Mouse (Mus musculus): ENCODE results near the gene Cd4. TPM values are rescaled to one million over a fixed set of nuclear protein-coding genes. Genes with fewer than 3 reads are reported as not detected.

The Cd4 gene
- total and polyA plus RNA-seq, 3 experiments: not detected

GRCm38 (mm10) chr6:124879390-124879789 is 8.6 kb downstream of the Cd4 start:
- Histone ChIP-seq H3K27me3 (ENCODE audit: control insufficient read depth in 1 of 2, insufficient read depth in 2 of 2, low read length in 2 of 2) (peaks cover 13% of the 10 kb centered on the region in 2 experiments), H3K27ac (ENCODE audit: control insufficient read depth, low read depth, low read length) (no peak overlapping the region), H3K4me3 (ENCODE audit: control insufficient read depth in 1 of 2, insufficient read depth in 1 of 2, low read depth in 2 of 2, low read length in 2 of 2) (no peak overlapping the region), H3K79me2 (ENCODE audit: control insufficient read depth, insufficient read depth, low read length, poor library complexity) (no peaks in the 10 kb centered on the region), H3K9me3 (replicated peaks; ENCODE audit: insufficient read depth, low read length) (no peaks in the 10 kb centered on the region), H3K4me1 (ENCODE audit: control insufficient read depth in 1 of 2, insufficient read depth in 2 of 2, low read length in 2 of 2) (no peaks in the 10 kb centered on the region), H3K9ac (ENCODE audit: control insufficient read depth, low read depth, low read length, poor library complexity, severe bottlenecking) (no peak overlapping the region), H3K36me3 (ENCODE audit: control insufficient read depth in 1 of 2, insufficient read depth in 2 of 2, low read length in 2 of 2) (no peaks in the 10 kb centered on the region)
- DNase-seq (ENCODE audit: low read depth, low spot score): no peak
- TF ChIP-seq MEF2A (IDR thresholded peaks at IDR 0.05; ENCODE audit: extremely low read depth, insufficient replicate concordance, low read depth, low read length, poor library complexity, severe bottlenecking): no peak
- no peak for TF ChIP-seq USF1 (IDR thresholded peaks at IDR 0.05; ENCODE audit: low read depth, low read length)
- TF ChIP-seq MXI1 (IDR thresholded peaks at IDR 0.05; ENCODE audit: low read depth, low read length): no peak
- no peak for TF ChIP-seq CHD2 (IDR thresholded peaks at IDR 0.05; ENCODE audit: low read length)
- no peak for TF ChIP-seq TCF12 (IDR thresholded peaks at IDR 0.05; ENCODE audit: low read depth, low read length)
- no peak for TF ChIP-seq GABPA (IDR thresholded peaks at IDR 0.05; ENCODE audit: low read depth, low read length)

GRCm38 (mm10) chr6:124874348-124874747 is 13.7 kb downstream of the Cd4 start:
- Histone ChIP-seq H3K27ac (ENCODE audit: control insufficient read depth, low read depth, low read length) (no peak overlapping the region), H3K79me2 (ENCODE audit: control insufficient read depth, insufficient read depth, low read length, poor library complexity) (no peaks in the 10 kb centered on the region), H3K9ac (ENCODE audit: control insufficient read depth, low read depth, low read length, poor library complexity, severe bottlenecking) (no peak overlapping the region), H3K27me3 (ENCODE audit: control insufficient read depth in 1 of 2, insufficient read depth in 2 of 2, low read length in 2 of 2) (peaks cover 30 to 34% of the 10 kb centered on the region in 2 experiments), H3K4me1 (ENCODE audit: control insufficient read depth in 1 of 2, insufficient read depth in 2 of 2, low read length in 2 of 2) (no peaks in the 10 kb centered on the region), H3K9me3 (replicated peaks; ENCODE audit: insufficient read depth, low read length) (no peaks in the 10 kb centered on the region), H3K36me3 (ENCODE audit: control insufficient read depth in 1 of 2, insufficient read depth in 2 of 2, low read length in 2 of 2) (no peaks in the 10 kb centered on the region), H3K4me3 (ENCODE audit: control insufficient read depth in 1 of 2, insufficient read depth in 1 of 2, low read depth in 2 of 2, low read length in 2 of 2) (no peak overlapping the region)
- no peak for DNase-seq (ENCODE audit: low read depth, low spot score)
- TF ChIP-seq MAX (IDR thresholded peaks at IDR 0.05; ENCODE audit: low read length): no peak
- TF ChIP-seq ELF1 (IDR thresholded peaks at IDR 0.05; ENCODE audit: low read depth, low read length): no peak
- no peak for TF ChIP-seq ZMIZ1 (IDR thresholded peaks at IDR 0.05; ENCODE audit: low read depth, low read length)
- TF ChIP-seq SIN3A (IDR thresholded peaks at IDR 0.05; ENCODE audit: low read length): no peak
- no peak for TF ChIP-seq POLR2AphosphoS5 (IDR thresholded peaks at IDR 0.05; ENCODE audit: borderline replicate concordance, low read depth, low read length)
- TF ChIP-seq ZC3H11A (IDR thresholded peaks at IDR 0.05; ENCODE audit: low read depth, low read length): no peak

- peaks cover 13 to 30% of the 10 kb centered on the region in 2 experiments for H3K27me3 ChIP-seq (ENCODE audit: control insufficient read depth in 1 of 2, insufficient read depth in 2 of 2, low read length in 2 of 2)
- TF ChIP-seq MAFK (IDR thresholded peaks at IDR 0.05; ENCODE audit: borderline replicate concordance, low read depth, low read length): no peak
- TF ChIP-seq ZNF384 (IDR thresholded peaks at IDR 0.05; ENCODE audit: low read depth, low read length): no peak
- TF ChIP-seq ELF1 (IDR thresholded peaks at IDR 0.05; ENCODE audit: low read depth, low read length): no peak
- no peak for TF ChIP-seq RAD21 (IDR thresholded peaks at IDR 0.05; ENCODE audit: low read depth, low read length)
- no peak for TF ChIP-seq MXI1 (IDR thresholded peaks at IDR 0.05; ENCODE audit: low read depth, low read length)
- no peak for TF ChIP-seq CTCF (IDR thresholded peaks at IDR 0.05 in 2 of 3, conservative IDR thresholded peaks at IDR 0.05 in 1 of 3; ENCODE audit: control insufficient read depth in 1 of 3, insufficient read depth in 1 of 3, low read depth in 2 of 3, low read length in 3 of 3, poor library complexity in 1 of 3, severe bottlenecking in 1 of 3)
- TF ChIP-seq MEF2A (IDR thresholded peaks at IDR 0.05; ENCODE audit: extremely low read depth, insufficient replicate concordance, low read depth, low read length, poor library complexity, severe bottlenecking): no peak
- no peak for TF ChIP-seq E2F4 (IDR thresholded peaks at IDR 0.05; ENCODE audit: borderline replicate concordance, low read depth, low read length)
- no peak for TF ChIP-seq POLR2AphosphoS2 (IDR thresholded peaks at IDR 0.05; ENCODE audit: low read length)
- no peak for TF ChIP-seq POLR2AphosphoS5 (IDR thresholded peaks at IDR 0.05; ENCODE audit: borderline replicate concordance, low read depth, low read length)
- no peak for TF ChIP-seq POLR2A (IDR thresholded peaks at IDR 0.05; ENCODE audit: control insufficient read depth in 1 of 2, insufficient read depth in 1 of 2, low read depth in 1 of 2, low read length in 2 of 2, poor library complexity in 1 of 2)
- TF ChIP-seq TAL1 (IDR thresholded peaks at IDR 0.05; ENCODE audit: low read length): no peak
- no peak for DNase-seq (ENCODE audit: low read depth, low spot score)
Observed at GRCm38 (mm10) chr6:124866560-124866959, 21.5 kb downstream of the Cd4 start.

More at GRCm38 (mm10) chr6:124866560-124866959, 21.5 kb downstream of the Cd4 start:
- Histone ChIP-seq H3K4me3 (ENCODE audit: control insufficient read depth in 1 of 2, insufficient read depth in 1 of 2, low read depth in 2 of 2, low read length in 2 of 2) (no peak overlapping the region), H3K27ac (ENCODE audit: control insufficient read depth, low read depth, low read length) (no peak overlapping the region), H3K79me2 (ENCODE audit: control insufficient read depth, insufficient read depth, low read length, poor library complexity) (no peaks in the 10 kb centered on the region), H3K36me3 (ENCODE audit: control insufficient read depth in 1 of 2, insufficient read depth in 2 of 2, low read length in 2 of 2) (no peaks in the 10 kb centered on the region), H3K9ac (ENCODE audit: control insufficient read depth, low read depth, low read length, poor library complexity, severe bottlenecking) (no peak overlapping the region), H3K9me3 (replicated peaks; ENCODE audit: insufficient read depth, low read length) (no peaks in the 10 kb centered on the region), H3K4me1 (ENCODE audit: control insufficient read depth in 1 of 2, insufficient read depth in 2 of 2, low read length in 2 of 2) (no peaks in the 10 kb centered on the region; a peak in 2 of 4 replicates)

Measured in MEL (cell line).